Mouse (Mus musculus) right cerebral cortex, adult 2 months (tissue): ENCODE data around the gene Mlh3.

Experiments
- DNase-seq, 2 experiments: peaks; one replicate each; pipeline ENCODE4 v3.0.0; 2021 to 2022; ENCODE audit warnings: low spot score in 2 of 2

The Mlh3 gene

GRCm38 (mm10) chr12:85280845-85281651, 10.6 kb upstream of the Mlh3 start:
- no peak for DNase-seq

- DNase-seq: peak; percentile 98 to 99
These were observed 9.9 kb upstream of the Mlh3 start for GRCm38 (mm10) chr12:85280105-85280844.

GRCm38 (mm10) chr12:85279396-85280080, 9.1 kb upstream of the Mlh3 start:
- peak; percentile 23 to 33 for DNase-seq

- no peak for DNase-seq
These were observed 8.5 kb upstream of the Mlh3 start for GRCm38 (mm10) chr12:85278919-85279318.

GRCm38 (mm10) chr12:85276273-85276672, 5.9 kb upstream of the Mlh3 start:
- no peak for DNase-seq

GRCm38 (mm10) chr12:85273508-85273907, 3.1 kb upstream of the Mlh3 start:
- DNase-seq: no peak

GRCm38 (mm10) chr12:85271843-85272206, 1.4 kb upstream of the Mlh3 start:
- no peak for DNase-seq

GRCm38 (mm10) chr12:85271132-85271842, 888 bp upstream of the Mlh3 start:
- DNase-seq: no peak

- no peak for DNase-seq
These were observed 578 bp downstream of the Mlh3 start for GRCm38 (mm10) chr12:85269821-85270220.

- DNase-seq: no peak
These were observed 4.2 kb downstream of the Mlh3 start for GRCm38 (mm10) chr12:85266248-85266647.

- no peak for DNase-seq
These were observed 5.5 kb downstream of the Mlh3 start for GRCm38 (mm10) chr12:85264940-85265339.

- no peak for DNase-seq
These were observed 5.9 kb downstream of the Mlh3 start for GRCm38 (mm10) chr12:85264531-85264930.

- peak; percentile 18 to 40 for DNase-seq
These were observed 7.2 kb downstream of the Mlh3 start for GRCm38 (mm10) chr12:85263190-85263589.

GRCm38 (mm10) chr12:85262489-85262888, 7.9 kb downstream of the Mlh3 start:
- DNase-seq: no peak

GRCm38 (mm10) chr12:85257008-85257639, 13.3 kb downstream of the Mlh3 start:
- no peak for DNase-seq

- no peak for DNase-seq
These were observed 14.2 kb downstream of the Mlh3 start for GRCm38 (mm10) chr12:85256074-85256751.

- no peak for DNase-seq
These were observed 18.3 kb downstream of the Mlh3 start for GRCm38 (mm10) chr12:85252083-85252482.

- DNase-seq: no peak
These were observed 32.8 kb downstream of the Mlh3 start for GRCm38 (mm10) chr12:85237553-85237952.

GRCm38 (mm10) chr12:85233376-85234358, 36.7 kb downstream of the Mlh3 start:
- DNase-seq: no peak
